Mouse (Mus musculus) brain, adult 10 weeks (tissue): ENCODE results near the gene Olfr1179. TPM values are rescaled to one million over a fixed set of nuclear protein-coding genes. Genes with fewer than 3 reads are reported as not detected.

ENCODE experiments used
- polyA plus RNA-seq: library from polyadenylated mRNA; stranded (reverse); fragments of 350-450 nt; fragmentation: Illumina TruSeq; extraction: RNeasy Lipid Tissue Mini Kit (QIAGEN cat#74804); gene quantifications from one replicate; pipeline ENCODE4 v1.2.3, GENCODE M21; 2015; ENCODE audit warnings: low read depth, low replicate concordance

The Olfr1179 gene
- not detected for polyA plus RNA-seq

GRCm38 (mm10) chr2:88406353-88406752, at the start of gene Olfr1179:
Olfr1179 (minus strand) TSS chr2:88406453.

DNA sequence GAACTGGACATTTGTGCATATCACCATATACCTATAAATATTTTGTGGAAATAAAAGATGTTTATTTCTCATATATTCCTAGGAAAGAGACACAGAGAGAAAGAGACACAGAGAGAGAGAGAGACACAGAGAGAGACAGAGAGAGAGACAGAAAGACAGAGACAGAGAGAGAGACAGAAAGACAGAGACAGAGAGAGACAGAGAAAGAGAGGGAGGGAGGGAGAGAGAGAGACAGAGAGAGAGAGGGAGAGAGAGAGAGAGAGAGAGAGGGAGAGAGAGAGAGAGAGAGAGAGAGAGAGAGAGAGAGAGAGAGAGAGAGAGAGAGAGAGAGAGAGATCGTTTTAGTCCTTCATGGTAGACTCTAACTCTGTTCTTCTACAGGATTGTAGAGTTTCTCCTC, 48.3 kb upstream of the Olfr1179 start, which contains the start of gene Olfr1183:
Gene Olfr1183, plus strand, starts transcription at position 301 of the 400 bp plus-strand sequence.

GRCm38 (mm10) chr2:88449031-88449430, 42.8 kb upstream of the Olfr1179 start, which contains the start of gene Gm13757:
Gm13757 (minus strand) TSS chr2:88449131.

GRCm38 (mm10) chr2:88426071-88426470, 19.8 kb upstream of the Olfr1179 start, which contains the start of gene Olfr1181:
Olfr1181 (minus strand) TSS chr2:88426171.

GRCm38 (mm10) chr2:88419051-88419450, 12.8 kb upstream of the Olfr1179 start, which contains the start of gene Olfr1180:
Olfr1180 (minus strand) TSS chr2:88419151.

GRCm38 (mm10) chr2:88386762-88387161, 19.5 kb downstream of the Olfr1179 start, which contains the start of gene Olfr1178:
Olfr1178 (plus strand) TSS chr2:88387062.

Other genes starting within 250 kb of the Olfr1179 start
- gene Olfr1168, start 224.6 kb downstream of the Olfr1179 start, polyA plus RNA-seq, result not detected
- not detected for gene Olfr1170, start 178.1 kb downstream of the Olfr1179 start, polyA plus RNA-seq
- not detected for gene Olfr1173, start 126.6 kb downstream of the Olfr1179 start, polyA plus RNA-seq
- gene Olfr1174-ps, start 91.3 kb downstream of the Olfr1179 start, polyA plus RNA-seq, result not detected
- not detected for gene Olfr1175-ps, start 79.2 kb downstream of the Olfr1179 start, polyA plus RNA-seq
- gene Olfr1176, start 69.7 kb downstream of the Olfr1179 start, polyA plus RNA-seq, result not detected
- gene Olfr1177-ps, start 60.0 kb downstream of the Olfr1179 start, polyA plus RNA-seq, result not detected
- not detected for gene Olfr1178, start 19.4 kb downstream of the Olfr1179 start, polyA plus RNA-seq
- not detected for gene Olfr1180, start 12.7 kb upstream of the Olfr1179 start, polyA plus RNA-seq
- not detected for gene Olfr1181, start 19.7 kb upstream of the Olfr1179 start, polyA plus RNA-seq
- not detected for gene Gm13757, start 42.7 kb upstream of the Olfr1179 start, polyA plus RNA-seq
- gene Olfr1183, start 48.4 kb upstream of the Olfr1179 start, polyA plus RNA-seq, result not detected
- not detected for gene Olfr1184, start 77.1 kb upstream of the Olfr1179 start, polyA plus RNA-seq
- gene Olfr1185-ps1, start 86.9 kb upstream of the Olfr1179 start, polyA plus RNA-seq, result not detected
- not detected for gene Olfr1186, start 112.1 kb upstream of the Olfr1179 start, polyA plus RNA-seq
- not detected for gene Olfr1188, start 150.5 kb upstream of the Olfr1179 start, polyA plus RNA-seq
- not detected for gene Olfr1189, start 180.0 kb upstream of the Olfr1179 start, polyA plus RNA-seq
- gene Olfr1191-ps1, start 234.1 kb upstream of the Olfr1179 start, polyA plus RNA-seq, result not detected
- not detected for gene Olfr1192-ps1, start 242.1 kb upstream of the Olfr1179 start, polyA plus RNA-seq